Mouse (Mus musculus): ENCODE data around the gene Olfr547. TPM values are rescaled to one million over a fixed set of nuclear protein-coding genes. Genes with fewer than 3 reads are reported as not detected.
"Not testable (repeated sequence)": the region's sequence is repeated elsewhere in the genome, so short reads cannot be mapped to it uniquely, and the experiment has no call there.

Olfr547 gene
- not detected in 2 replicates for polyA plus RNA-seq (2012; rRNA removed)

DNA sequence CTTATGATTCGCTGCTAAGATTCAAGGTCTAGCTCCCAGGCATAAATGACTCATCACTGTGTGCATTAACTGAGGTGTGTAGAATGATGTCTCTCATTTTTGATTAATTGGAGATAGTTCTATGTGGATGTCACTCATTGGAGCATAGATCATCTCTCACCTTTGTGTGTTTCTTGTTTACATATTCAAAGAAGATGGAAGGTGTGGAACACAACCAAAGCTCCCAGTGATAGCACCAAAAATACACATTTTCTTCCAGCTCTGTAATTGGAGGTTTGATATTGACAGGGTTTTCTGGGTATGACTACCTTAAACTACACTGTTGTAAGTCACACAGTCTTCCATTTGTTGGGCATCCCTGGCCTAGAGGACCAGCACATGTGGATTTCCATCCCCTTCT lies at the start of gene Olfr547:
Gene Olfr547 (plus strand): TSS at position 301 of the 400 bp plus-strand sequence.
- Histone ChIP-seq H3K27me3 (ENCODE audit: control insufficient read depth, insufficient read depth, low read length) (no peaks in the 10 kb centered on the region), H3K36me3 (ENCODE audit: control insufficient read depth, insufficient read depth, low read length) (no peaks in the 10 kb centered on the region), H3K4me3 (ENCODE audit: control insufficient read depth, insufficient read depth, low read length) (no peak within 1 kb of the TSS), H3K27ac (ENCODE audit: control insufficient read depth, insufficient read depth, low read length) (no peak within 1 kb of the TSS), H3K4me1 (replicated peaks; ENCODE audit: control insufficient read depth, insufficient read depth, low read length) (no peaks in the 10 kb centered on the region)
- WGBS = 91% methylated on average over 1 of the region's 1 CpGs
- no peak for TF ChIP-seq POLR2A (IDR thresholded peaks at IDR 0.05; ENCODE audit: control insufficient read depth, extremely low read depth, insufficient read depth, low read length, poor library complexity)
- TF ChIP-seq CTCF (IDR thresholded peaks at IDR 0.05; ENCODE audit: borderline replicate concordance, control insufficient read depth, extremely low read depth, insufficient read depth, low read length, poor library complexity) = no peak
- no peak for DNase-seq

DNA sequence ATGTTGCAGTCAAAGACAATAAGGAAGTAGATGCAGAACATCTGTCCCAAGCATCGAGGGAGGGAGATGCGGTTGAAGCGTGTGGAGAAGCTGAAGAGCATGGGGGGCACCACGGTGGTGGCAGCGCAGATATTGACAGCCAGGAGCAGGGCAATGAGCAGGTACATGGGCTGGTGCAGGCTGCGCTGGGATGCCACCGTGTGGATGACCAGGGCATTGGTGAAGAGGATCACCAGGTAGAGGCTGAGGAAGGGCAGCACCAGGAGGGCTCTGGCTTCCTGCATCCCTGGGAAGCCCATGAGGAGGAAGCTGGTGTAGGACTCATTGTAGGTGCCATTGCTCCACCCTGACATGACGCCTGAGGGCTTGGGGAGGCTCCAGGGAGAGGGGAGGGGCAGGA lies 49.8 kb upstream of the Olfr547 start:
- not testable (repeated sequence) for H3K4me3 ChIP-seq (ENCODE audit: control insufficient read depth, insufficient read depth, low read length); H3K27me3 ChIP-seq (ENCODE audit: control insufficient read depth, insufficient read depth, low read length); H3K27ac ChIP-seq (ENCODE audit: control insufficient read depth, insufficient read depth, low read length); H3K4me1 ChIP-seq (replicated peaks; ENCODE audit: control insufficient read depth, insufficient read depth, low read length); DNase-seq; H3K36me3 ChIP-seq (ENCODE audit: control insufficient read depth, insufficient read depth, low read length)
- WGBS = 74% methylated on average over 8 of the region's 8 CpGs

GRCm38 (mm10) chr7:102486105-102486504 lies 48.4 kb upstream of the Olfr547 start:
- Histone ChIP-seq H3K4me1 (replicated peaks; ENCODE audit: control insufficient read depth, insufficient read depth, low read length) (no peaks in the 10 kb centered on the region), H3K27ac (ENCODE audit: control insufficient read depth, insufficient read depth, low read length) (no peak overlapping the region), H3K36me3 (ENCODE audit: control insufficient read depth, insufficient read depth, low read length) (no peaks in the 10 kb centered on the region), H3K4me3 (ENCODE audit: control insufficient read depth, insufficient read depth, low read length) (no peak overlapping the region), H3K27me3 (ENCODE audit: control insufficient read depth, insufficient read depth, low read length) (no peaks in the 10 kb centered on the region)
- DNase-seq = no peak
- 89% methylated on average over 1 of the region's 1 CpGs for WGBS
- no peak for TF ChIP-seq POLR2A (IDR thresholded peaks at IDR 0.05; ENCODE audit: control insufficient read depth, extremely low read depth, insufficient read depth, low read length, poor library complexity)

DNA sequence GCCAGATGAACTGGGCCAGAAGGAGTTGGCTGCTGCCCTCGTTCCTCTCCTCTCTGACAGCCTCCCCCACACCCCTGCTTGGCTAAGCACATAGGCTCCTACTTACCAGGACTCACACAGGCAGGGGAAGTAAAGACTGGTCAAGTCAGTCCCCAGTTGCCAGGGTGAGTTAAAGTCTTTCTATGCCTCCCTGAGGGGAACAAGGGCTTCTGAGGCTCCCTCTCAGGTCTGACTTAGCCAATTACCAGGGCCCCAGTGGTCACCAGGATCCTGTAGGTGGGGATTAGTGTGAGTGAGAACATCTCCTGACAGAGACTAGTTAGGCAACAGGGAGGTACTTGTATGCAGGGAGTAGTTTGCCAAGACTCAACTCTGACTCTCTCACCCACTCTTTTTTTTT lies 46.4 kb upstream of the Olfr547 start, which contains the start of gene Olfr544:
Gene Olfr544 (minus strand): TSS at position 153 of the 400 bp plus-strand sequence.
- H3K36me3 ChIP-seq (ENCODE audit: control insufficient read depth, insufficient read depth, low read length) = no peaks in the 10 kb centered on the region
- H3K27me3 ChIP-seq (ENCODE audit: control insufficient read depth, insufficient read depth, low read length) = no peaks in the 10 kb centered on the region
- no peaks in the 10 kb centered on the region for H3K4me1 ChIP-seq (replicated peaks; ENCODE audit: control insufficient read depth, insufficient read depth, low read length)
- 44% methylated on average over 1 of the region's 1 CpGs for WGBS
- DNase-seq = no peak
- H3K4me3 ChIP-seq (ENCODE audit: control insufficient read depth, insufficient read depth, low read length) = no peak within 1 kb of the TSS
- H3K27ac ChIP-seq (ENCODE audit: control insufficient read depth, insufficient read depth, low read length) = no peak within 1 kb of the TSS
- TF ChIP-seq CTCF (IDR thresholded peaks at IDR 0.05; ENCODE audit: borderline replicate concordance, control insufficient read depth, extremely low read depth, insufficient read depth, low read length, poor library complexity) (no peak), POLR2A (IDR thresholded peaks at IDR 0.05; ENCODE audit: control insufficient read depth, extremely low read depth, insufficient read depth, low read length, poor library complexity) (no peak)

DNA sequence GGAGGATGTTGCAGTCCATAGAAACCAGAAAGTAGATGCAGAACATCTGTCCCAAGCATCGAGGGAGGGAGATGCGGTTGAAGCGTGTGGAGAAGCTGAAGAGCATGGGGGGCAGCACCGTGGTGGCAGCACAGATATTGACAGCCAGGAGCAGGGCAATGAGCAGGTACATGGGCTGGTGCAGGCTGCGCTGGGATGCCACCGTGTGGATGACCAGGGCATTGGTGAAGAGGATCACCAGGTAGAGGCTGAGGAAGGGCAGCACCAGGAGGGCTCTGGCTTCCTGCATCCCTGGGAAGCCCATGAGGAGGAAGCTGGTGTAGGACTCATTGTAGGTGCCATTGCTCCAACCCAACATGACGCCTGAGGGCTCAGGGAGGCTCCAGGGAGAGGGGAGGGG lies 40.1 kb upstream of the Olfr547 start:
- 66% methylated on average over 7 of the region's 7 CpGs for WGBS
- H3K27me3 ChIP-seq (ENCODE audit: control insufficient read depth, insufficient read depth, low read length); DNase-seq; H3K27ac ChIP-seq (ENCODE audit: control insufficient read depth, insufficient read depth, low read length); H3K4me3 ChIP-seq (ENCODE audit: control insufficient read depth, insufficient read depth, low read length); H3K36me3 ChIP-seq (ENCODE audit: control insufficient read depth, insufficient read depth, low read length); H3K4me1 ChIP-seq (replicated peaks; ENCODE audit: control insufficient read depth, insufficient read depth, low read length): not testable (repeated sequence)

GRCm38 (mm10) chr7:102499473-102499872 lies 35.1 kb upstream of the Olfr547 start, which contains the start of gene Olfr545:
Gene Olfr545, minus strand, starts transcription at chr7:102499573.
- TF ChIP-seq POLR2A (IDR thresholded peaks at IDR 0.05; ENCODE audit: control insufficient read depth, extremely low read depth, insufficient read depth, low read length, poor library complexity) (no peak), CTCF (IDR thresholded peaks at IDR 0.05; ENCODE audit: borderline replicate concordance, control insufficient read depth, extremely low read depth, insufficient read depth, low read length, poor library complexity) (no peak)
- no peaks in the 10 kb centered on the region for H3K27me3 ChIP-seq (ENCODE audit: control insufficient read depth, insufficient read depth, low read length)
- DNase-seq = no peak
- no peaks in the 10 kb centered on the region for H3K36me3 ChIP-seq (ENCODE audit: control insufficient read depth, insufficient read depth, low read length)
- 79% methylated on average over 3 of the region's 3 CpGs for WGBS
- H3K4me3 ChIP-seq (ENCODE audit: control insufficient read depth, insufficient read depth, low read length) = no peak within 1 kb of the TSS
- no peaks in the 10 kb centered on the region for H3K4me1 ChIP-seq (replicated peaks; ENCODE audit: control insufficient read depth, insufficient read depth, low read length)
- H3K27ac ChIP-seq (ENCODE audit: control insufficient read depth, insufficient read depth, low read length) = no peak within 1 kb of the TSS

GRCm38 (mm10) chr7:102501986-102502385 lies 32.6 kb upstream of the Olfr547 start:
- Histone ChIP-seq H3K27me3 (ENCODE audit: control insufficient read depth, insufficient read depth, low read length) (no peaks in the 10 kb centered on the region), H3K27ac (ENCODE audit: control insufficient read depth, insufficient read depth, low read length) (no peak overlapping the region), H3K4me1 (replicated peaks; ENCODE audit: control insufficient read depth, insufficient read depth, low read length) (no peaks in the 10 kb centered on the region), H3K36me3 (ENCODE audit: control insufficient read depth, insufficient read depth, low read length) (no peaks in the 10 kb centered on the region), H3K4me3 (ENCODE audit: control insufficient read depth, insufficient read depth, low read length) (no peak overlapping the region)
- no peak for TF ChIP-seq CTCF (IDR thresholded peaks at IDR 0.05; ENCODE audit: borderline replicate concordance, control insufficient read depth, extremely low read depth, insufficient read depth, low read length, poor library complexity)
- TF ChIP-seq POLR2A (IDR thresholded peaks at IDR 0.05; ENCODE audit: control insufficient read depth, extremely low read depth, insufficient read depth, low read length, poor library complexity) = no peak
- no peak for DNase-seq
- 94% methylated on average over 5 of the region's 5 CpGs for WGBS
